Mouse (Mus musculus) telencephalon, adult 2 months (tissue): Measurements from ENCODE around the gene Kcp.

Source experiments
- DNase-seq: peaks from one replicate; pipeline ENCODE4 v3.0.0-alpha.2; 2011; ENCODE audit warnings: low read depth, low spot score

Gene Kcp

DNA sequence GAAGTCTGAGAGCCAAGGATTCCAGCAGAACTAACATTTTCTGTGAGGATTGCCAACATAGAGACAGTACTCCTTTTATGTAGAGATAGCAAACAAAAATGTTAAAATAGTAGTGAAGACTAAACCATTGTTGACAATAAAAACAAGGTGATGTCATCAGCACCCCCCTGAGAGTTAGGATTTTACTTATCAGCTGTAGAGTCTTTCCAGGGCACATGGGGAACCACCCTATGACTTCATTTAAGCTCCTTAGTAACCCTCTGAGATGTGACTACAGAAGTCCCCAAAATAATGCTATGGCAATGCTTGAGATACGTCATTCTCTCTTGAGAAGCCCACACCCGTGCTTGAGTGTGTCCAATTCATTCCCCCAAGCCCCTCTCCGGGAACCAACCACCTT lies 44.4 kb downstream of the Kcp start:
- no peak for DNase-seq

- DNase-seq = no peak
These were observed 46.2 kb downstream of the Kcp start for GRCm38 (mm10) chr6:29461502-29461901.

- no peak for DNase-seq
These were observed 57.1 kb downstream of the Kcp start for GRCm38 (mm10) chr6:29450667-29451066.

DNA sequence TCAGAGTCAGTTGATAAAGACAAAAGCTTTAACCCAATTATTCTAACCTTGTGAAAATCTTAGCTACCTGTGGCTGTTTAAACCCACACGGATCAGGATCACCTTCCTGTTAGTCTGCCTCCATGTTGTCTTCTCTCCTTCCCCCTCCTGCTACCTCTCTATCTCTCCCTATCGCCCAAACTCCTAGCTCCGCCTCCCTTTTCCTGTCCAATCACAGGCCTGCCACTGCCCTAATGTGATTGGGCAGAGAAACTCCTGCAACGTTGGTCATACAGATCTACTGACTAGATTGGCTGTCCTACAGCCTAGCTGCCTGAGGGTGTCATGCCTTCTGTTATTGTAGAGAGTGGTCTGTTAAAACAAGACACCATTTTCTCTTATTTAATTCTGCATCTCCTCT lies 57.9 kb downstream of the Kcp start:
- no peak for DNase-seq

DNA sequence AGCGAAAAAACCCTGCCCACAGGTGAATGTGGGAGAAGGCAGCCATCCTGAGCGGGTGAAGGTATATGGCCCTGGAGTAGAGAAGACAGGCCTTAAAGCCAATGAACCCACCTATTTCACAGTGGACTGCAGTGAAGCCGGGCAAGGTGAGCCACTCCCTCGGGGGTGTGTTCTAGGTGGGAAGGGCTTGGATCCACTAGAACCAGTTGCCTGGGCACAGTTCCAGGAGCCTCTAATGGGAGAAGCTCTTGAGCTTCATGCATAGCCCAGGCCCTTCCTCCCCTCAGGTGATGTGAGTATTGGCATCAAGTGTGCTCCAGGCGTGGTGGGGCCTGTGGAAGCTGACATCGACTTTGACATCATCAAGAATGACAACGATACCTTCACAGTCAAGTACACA lies 62.4 kb downstream of the Kcp start:
- DNase-seq = no peak

DNA sequence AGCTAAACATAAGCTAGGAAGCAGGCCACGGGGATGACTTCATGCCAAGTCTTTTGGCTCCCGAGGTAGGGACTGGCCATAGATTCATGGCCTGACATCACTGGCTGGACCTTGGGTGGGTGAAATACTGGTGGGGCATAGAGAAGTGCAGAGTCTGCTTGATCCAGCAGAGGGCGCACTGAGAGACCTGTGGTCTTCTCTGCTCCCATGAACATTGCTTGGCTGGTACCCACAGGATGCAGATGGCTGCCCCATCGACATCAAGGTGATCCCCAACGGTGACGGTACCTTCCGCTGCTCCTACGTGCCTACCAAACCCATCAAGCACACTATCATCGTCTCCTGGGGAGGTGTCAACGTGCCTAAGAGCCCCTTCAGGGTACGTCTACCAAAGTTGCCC lies 63.0 kb downstream of the Kcp start:
- DNase-seq = no peak

GRCm38 (mm10) chr6:29439789-29440188 lies 68.0 kb downstream of the Kcp start:
- no peak for DNase-seq

GRCm38 (mm10) chr6:29439251-29439650 lies 68.5 kb downstream of the Kcp start:
- no peak for DNase-seq

DNA sequence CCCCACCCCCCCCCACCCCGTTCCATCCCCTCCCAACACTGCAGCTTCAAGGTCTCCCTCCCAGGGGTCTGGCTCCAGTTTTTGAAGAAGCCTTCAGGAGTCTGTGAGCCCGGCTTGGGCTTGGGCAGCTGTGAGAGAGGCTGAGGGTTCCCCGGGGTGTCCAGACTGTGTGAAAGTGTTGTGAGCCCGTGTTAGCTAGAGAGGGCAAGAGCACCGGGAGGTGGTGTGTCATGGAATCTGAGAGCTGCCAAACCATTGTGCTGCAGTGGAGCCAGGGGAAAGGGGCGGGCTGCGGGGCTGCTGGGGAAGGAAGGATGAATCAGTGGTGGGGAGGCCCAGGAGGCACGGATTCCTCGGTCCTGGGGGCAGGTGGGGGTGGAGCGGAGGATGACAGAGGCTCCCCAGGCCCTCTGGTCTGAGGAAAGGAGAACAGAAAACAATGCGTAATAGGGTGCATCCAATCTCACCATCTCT lies 71.3 kb downstream of the Kcp start:
- DNase-seq = no peak

GRCm38 (mm10) chr6:29435940-29436451 lies 71.8 kb downstream of the Kcp start:
- DNase-seq = no peak

- DNase-seq = no peak
These were observed 72.7 kb downstream of the Kcp start for GRCm38 (mm10) chr6:29434911-29435691.

GRCm38 (mm10) chr6:29433804-29434795 lies 73.7 kb downstream of the Kcp start:
- no peak for DNase-seq

DNA sequence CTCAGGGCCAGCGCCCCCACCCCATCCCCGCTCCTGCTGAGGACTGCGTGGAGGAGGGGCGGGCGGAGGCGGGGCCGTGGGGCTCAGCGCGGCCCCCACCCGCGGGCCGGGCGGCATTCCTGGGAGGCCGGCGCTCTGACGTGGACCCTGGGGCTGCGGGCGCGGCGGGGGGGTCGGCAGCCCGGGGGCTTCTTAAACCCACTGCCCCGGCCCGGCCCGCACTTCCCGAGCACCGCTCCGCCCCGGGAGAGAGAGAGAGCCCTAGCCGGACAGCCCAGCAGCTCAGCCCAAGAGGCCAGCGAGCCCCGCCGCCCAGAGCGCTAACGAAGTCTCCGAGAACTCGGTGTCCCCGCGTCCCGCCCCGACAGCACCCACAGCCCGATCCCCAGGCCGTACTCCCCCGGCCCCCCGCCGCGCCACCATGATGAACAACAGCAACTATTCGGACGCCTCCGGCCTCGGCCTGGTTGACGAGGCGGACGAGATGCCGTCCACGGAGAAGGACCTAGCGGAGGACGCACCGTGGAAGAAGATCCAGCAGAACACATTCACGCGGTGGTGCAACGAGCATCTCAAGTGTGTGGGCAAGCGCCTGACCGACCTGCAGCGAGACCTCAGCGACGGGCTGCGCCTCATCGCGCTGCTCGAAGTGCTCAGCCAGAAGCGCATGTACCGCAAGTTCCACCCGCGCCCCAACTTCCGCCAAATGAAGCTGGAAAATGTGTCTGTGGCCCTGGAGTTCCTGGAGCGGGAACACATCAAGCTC lies 74.5 kb downstream of the Kcp start, which contains the start of gene Flnc:
TSS of gene Flnc (plus strand) at position 219 of the 766 bp plus-strand sequence.
- DNase-seq = no peak

GRCm38 (mm10) chr6:29432676-29433037 lies 75.1 kb downstream of the Kcp start:
- DNase-seq = no peak

DNA sequence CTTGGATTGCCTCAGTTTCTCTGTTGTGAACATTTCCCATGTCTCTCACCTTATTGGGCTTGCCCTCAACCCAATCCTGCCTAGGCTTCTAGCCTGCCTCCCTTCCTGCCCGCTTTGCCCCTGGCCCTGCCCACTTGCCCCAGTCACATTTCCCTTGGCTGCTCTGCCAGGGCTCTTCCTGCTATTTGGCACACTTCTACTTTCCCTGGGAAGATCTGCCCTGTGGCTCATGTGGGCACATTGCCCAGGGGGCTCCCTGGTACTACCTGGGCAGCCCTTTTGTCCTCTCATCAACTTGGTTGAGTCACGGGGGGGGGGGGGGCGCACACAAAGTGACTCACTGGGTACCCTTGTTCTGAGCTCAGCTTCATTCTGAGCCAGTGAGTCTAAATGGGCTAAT lies 75.6 kb downstream of the Kcp start:
- DNase-seq = no peak

DNA sequence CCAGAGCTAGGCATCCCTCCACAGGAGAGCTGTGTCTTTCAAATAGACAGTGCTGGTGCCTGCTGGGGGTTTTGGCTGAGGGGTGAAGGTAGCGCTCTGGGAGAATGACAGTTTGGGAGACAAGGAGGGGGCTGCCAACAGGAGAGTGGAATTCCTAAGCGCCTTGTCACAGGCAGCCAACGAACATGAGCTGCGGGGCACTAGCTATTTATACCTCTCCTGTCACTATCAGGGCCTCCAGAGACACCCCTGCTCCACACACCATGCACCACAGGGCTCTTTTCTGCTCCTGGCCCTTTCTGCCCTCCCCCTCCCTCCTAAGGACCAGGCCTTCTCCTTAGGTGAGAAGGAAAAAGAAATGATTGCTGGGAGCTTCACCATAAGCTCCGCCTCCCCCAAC lies 76.3 kb downstream of the Kcp start:
- DNase-seq = no peak

GRCm38 (mm10) chr6:29430681-29431420 lies 76.9 kb downstream of the Kcp start:
- DNase-seq = no peak

DNA sequence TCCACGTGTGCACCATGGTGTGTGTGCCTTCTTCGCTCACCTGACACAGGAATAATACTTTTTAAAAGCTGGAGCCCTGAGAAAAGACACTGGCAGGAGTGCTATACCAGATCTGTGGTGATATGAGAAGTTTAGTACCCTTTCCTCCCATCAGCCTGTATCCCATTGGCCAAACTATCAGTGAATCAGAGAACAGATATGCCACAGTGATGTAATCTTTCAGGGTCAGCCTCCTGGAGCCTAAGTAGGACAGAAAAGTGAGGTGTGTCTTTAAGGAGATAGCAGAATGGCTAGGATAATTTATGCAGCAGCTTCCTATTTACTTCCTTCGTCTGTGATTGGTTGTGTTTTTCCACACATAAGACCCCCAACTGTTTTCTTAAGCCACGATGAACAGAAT lies 79.6 kb downstream of the Kcp start:
- no peak for DNase-seq

DNA sequence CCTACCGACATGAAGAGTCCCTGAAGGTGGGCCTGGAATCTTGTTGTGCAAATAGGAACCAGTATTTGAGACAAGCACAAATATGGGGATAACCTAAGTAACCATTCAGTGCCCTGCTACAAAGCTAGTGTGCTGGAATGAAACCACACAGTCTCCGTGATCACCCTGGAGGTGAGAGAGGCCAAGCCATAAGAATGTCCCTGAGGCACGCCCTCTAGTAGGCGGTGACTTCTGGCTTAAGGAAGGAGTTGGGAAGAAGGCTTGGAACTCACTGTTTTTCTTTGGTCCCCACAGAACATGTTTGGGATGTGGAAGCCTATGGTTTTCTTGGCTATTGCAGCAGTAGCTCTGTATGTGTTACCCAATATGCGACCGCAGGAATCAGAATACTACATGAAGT lies 81.4 kb downstream of the Kcp start:
- no peak for DNase-seq

DNA sequence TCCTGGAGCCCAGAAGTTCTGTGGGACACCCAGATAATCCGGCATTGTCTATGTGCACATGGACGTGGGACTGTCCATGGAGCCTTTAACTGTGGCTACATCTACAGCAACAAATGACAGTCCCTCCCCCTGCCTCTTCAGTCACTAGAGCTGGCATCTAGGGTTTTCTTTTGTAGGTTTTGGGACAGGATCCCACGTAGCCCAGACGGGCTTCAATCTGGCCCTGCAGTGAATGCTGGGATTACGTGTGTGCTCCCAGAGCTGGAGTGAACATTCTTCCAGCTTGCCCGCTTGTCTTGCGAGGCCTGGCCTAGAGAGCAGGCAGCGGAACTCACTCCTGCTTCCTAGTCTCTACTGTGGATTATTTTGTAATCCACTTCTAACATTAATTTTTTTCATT lies 82.6 kb downstream of the Kcp start:
- no peak for DNase-seq
